Mouse (Mus musculus): ENCODE results near the gene Rdh13. TPM values are rescaled to one million over a fixed set of nuclear protein-coding genes. Genes with fewer than 3 reads are reported as not detected.
"Not testable (repeated sequence)": the region's sequence is repeated elsewhere in the genome, so short reads cannot be mapped to it uniquely, and the experiment has no call there.

Rdh13 gene
- polyA plus RNA-seq, 1 experiment from 2014 or later = 30.1 TPM

DNA sequence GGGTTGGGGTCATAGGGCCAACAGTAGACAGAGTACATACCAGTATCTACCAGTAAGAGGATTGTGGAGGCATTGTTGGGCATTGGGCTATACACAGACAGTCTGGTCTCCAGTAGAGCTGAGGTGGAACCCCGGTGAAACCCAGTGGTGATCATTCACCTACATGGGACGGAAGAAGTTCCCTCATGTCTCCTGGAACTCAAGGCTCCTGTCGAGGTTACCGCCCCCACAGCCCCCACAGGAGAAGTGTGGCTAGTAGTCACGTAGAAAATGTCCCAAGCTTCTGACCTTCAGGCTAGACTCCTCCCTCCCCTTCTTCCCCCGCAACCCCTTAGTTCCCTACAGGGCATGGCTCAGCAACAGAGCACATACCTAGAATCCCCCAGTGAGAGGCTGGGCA is 25.8 kb downstream of the Rdh13 start:
- no peak for ATAC-seq
- 86% methylated on average over 6 of the region's 6 CpGs for WGBS

DNA sequence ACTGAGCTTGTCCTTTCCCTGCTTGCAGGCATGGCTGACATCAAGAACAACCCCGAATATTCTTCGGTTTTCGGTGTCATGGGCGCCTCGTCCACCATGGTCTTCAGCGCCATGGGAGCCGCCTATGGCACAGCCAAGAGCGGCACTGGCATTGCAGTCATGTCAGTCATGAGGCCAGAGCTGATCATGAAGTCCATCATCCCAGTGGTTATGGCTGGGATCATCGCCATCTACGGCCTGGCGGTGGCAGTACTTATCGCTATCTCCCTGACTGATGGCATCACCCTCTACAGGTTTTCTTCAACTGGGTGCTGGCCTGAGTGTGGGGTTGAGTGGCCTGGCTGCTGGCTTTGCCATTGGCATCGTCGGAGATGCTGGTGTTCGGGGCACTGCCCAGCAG is 33.0 kb downstream of the Rdh13 start:
- not testable (repeated sequence) for ATAC-seq; H3K4me2 ChIP-seq (ENCODE audit: low read length); H3K9ac ChIP-seq (ENCODE audit: low read length); H3K36me3 ChIP-seq (ENCODE audit: control insufficient read depth, insufficient read depth, low read length); H3K4me3 ChIP-seq (ENCODE audit: low read depth, low read length); H3K27me3 ChIP-seq (replicated peaks; ENCODE audit: control insufficient read depth, insufficient read depth, low read length); H3K4me1 ChIP-seq (ENCODE audit: control insufficient read depth, insufficient read depth, low read length); H3K27ac ChIP-seq (ENCODE audit: low read depth, low read length); H3K9me3 ChIP-seq (replicated peaks; ENCODE audit: control insufficient read depth, low read length); DNase-seq (ENCODE audit: low spot score)
- WGBS = 95% methylated on average over 15 of the region's 15 CpGs

More for the DNA sequence above, 25.8 kb downstream of the Rdh13 start:
- no peak for DNase-seq (ENCODE audit: low spot score)
- Histone ChIP-seq H3K4me2 (ENCODE audit: low read length) (no peak overlapping the region), H3K27ac (ENCODE audit: low read depth, low read length) (no peak overlapping the region), H3K4me3 (ENCODE audit: low read depth, low read length) (no peak overlapping the region), H3K9me3 (replicated peaks; ENCODE audit: control insufficient read depth, low read length) (no peaks in the 10 kb centered on the region), H3K36me3 (ENCODE audit: control insufficient read depth, insufficient read depth, low read length) (peaks cover 15% of the 10 kb centered on the region; the same call in 1 of the 2 replicates), H3K9ac (ENCODE audit: low read length) (no peak overlapping the region), H3K27me3 (replicated peaks; ENCODE audit: control insufficient read depth, insufficient read depth, low read length) (no peaks in the 10 kb centered on the region), H3K4me1 (ENCODE audit: control insufficient read depth, insufficient read depth, low read length) (no peaks in the 10 kb centered on the region)

DNA sequence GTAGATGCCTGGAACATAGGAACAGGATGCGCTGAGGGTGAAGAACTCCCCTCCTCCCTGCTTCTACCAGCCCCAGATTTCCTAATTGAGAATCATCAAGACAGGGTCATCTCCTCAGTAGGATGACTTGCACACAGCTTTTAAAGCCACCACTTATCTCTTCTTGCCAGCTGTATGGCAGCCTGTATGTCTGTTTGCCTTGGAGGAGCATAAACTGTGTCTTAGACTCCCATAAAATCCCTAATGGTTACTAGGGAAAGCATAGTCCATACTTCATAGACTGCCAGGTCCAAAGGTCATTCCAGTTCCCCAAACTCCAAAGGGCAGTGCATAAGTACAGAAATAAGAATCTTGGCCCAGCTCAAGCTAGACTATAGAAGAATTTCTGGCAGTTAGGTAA is 47.7 kb downstream of the Rdh13 start, which contains the start of gene Gp6:
TSS of gene Gp6 (minus strand) at position 15 of the 400 bp plus-strand sequence.
- WGBS = 100% methylated on average over 1 of the region's 1 CpGs

More for the DNA sequence above, 47.7 kb downstream of the Rdh13 start, which contains the start of gene Gp6:
- Histone ChIP-seq H3K27me3 (replicated peaks; ENCODE audit: control insufficient read depth, insufficient read depth, low read length) (no peaks in the 10 kb centered on the region), H3K9me3 (replicated peaks; ENCODE audit: control insufficient read depth, low read length) (no peaks in the 10 kb centered on the region), H3K36me3 (ENCODE audit: control insufficient read depth, insufficient read depth, low read length) (no peaks in the 10 kb centered on the region), H3K9ac (ENCODE audit: low read length) (no peak within 1 kb of the TSS), H3K4me2 (ENCODE audit: low read length) (no peak within 1 kb of the TSS), H3K4me1 (ENCODE audit: control insufficient read depth, insufficient read depth, low read length) (no peaks in the 10 kb centered on the region), H3K4me3 (ENCODE audit: low read depth, low read length) (no peak within 1 kb of the TSS), H3K27ac (ENCODE audit: low read depth, low read length) (no peak within 1 kb of the TSS)
- DNase-seq (ENCODE audit: low spot score) (no peak), ATAC-seq (no peak)

Small RNA genes within 50 kb of the gene (microRNA-seq; reads per million reads assigned to microRNA genes)
- gene Gm24605 (not detected), gene Gm24752 (not detected), gene Gm25349 (not detected)

Other genes with a start within 250 kb of the Rdh13 start
- gene Lilra5, start 207.9 kb downstream of the Rdh13 start, polyA plus RNA-seq (2014; fragmentation: Nextera tagmentation; extraction: Ambion mirVana) = not detected in 2 replicates
- not detected in 2 replicates for gene Ncr1, start 107.9 kb downstream of the Rdh13 start, polyA plus RNA-seq (2014; fragmentation: Nextera tagmentation; extraction: Ambion mirVana)
- gene Gp6, start 47.9 kb downstream of the Rdh13 start, polyA plus RNA-seq (2014; fragmentation: Nextera tagmentation; extraction: Ambion mirVana) = not detected in 2 replicates
- gene Eps8l1, start 15.0 kb upstream of the Rdh13 start, polyA plus RNA-seq (2014; fragmentation: Nextera tagmentation; extraction: Ambion mirVana) = 2.9 and 5.6 TPM in 2 replicates
- gene Ppp1r12c, start 56.0 kb upstream of the Rdh13 start, polyA plus RNA-seq (2014; fragmentation: Nextera tagmentation; extraction: Ambion mirVana) = 29.4 and 32.1 TPM in 2 replicates
- 1.4 and 2.3 TPM in 2 replicates for gene Tnnt1, start 70.7 kb upstream of the Rdh13 start, polyA plus RNA-seq (2014; fragmentation: Nextera tagmentation; extraction: Ambion mirVana)
- gene Tnni3, start 78.6 kb upstream of the Rdh13 start, polyA plus RNA-seq (2014; fragmentation: Nextera tagmentation; extraction: Ambion mirVana) = 0.81 and 1.7 TPM in 2 replicates
- gene Dnaaf3, start 86.8 kb upstream of the Rdh13 start, polyA plus RNA-seq (2014; fragmentation: Nextera tagmentation; extraction: Ambion mirVana) = 0.55 and 0.72 TPM in 2 replicates
- 133 and 153 TPM in 2 replicates for gene Syt5, start 101.9 kb upstream of the Rdh13 start, polyA plus RNA-seq (2014; fragmentation: Nextera tagmentation; extraction: Ambion mirVana)
- gene Ptprh, start 158.4 kb upstream of the Rdh13 start, polyA plus RNA-seq (2014; fragmentation: Nextera tagmentation; extraction: Ambion mirVana) = not detected in 2 replicates
- 2.4 and 2.6 TPM in 2 replicates for gene Tmem86b, start 185.8 kb upstream of the Rdh13 start, polyA plus RNA-seq (2014; fragmentation: Nextera tagmentation; extraction: Ambion mirVana)
- 4.4 and 5.3 TPM in 2 replicates for gene Ppp6r1, start 213.4 kb upstream of the Rdh13 start, polyA plus RNA-seq (2014; fragmentation: Nextera tagmentation; extraction: Ambion mirVana)
- 141 and 156 TPM in 2 replicates for gene Hspbp1, start 239.4 kb upstream of the Rdh13 start, polyA plus RNA-seq (2014; fragmentation: Nextera tagmentation; extraction: Ambion mirVana)
- gene Brsk1, start 245.0 kb upstream of the Rdh13 start, polyA plus RNA-seq (2014; fragmentation: Nextera tagmentation; extraction: Ambion mirVana) = 7.9 and 8.0 TPM in 2 replicates